Mouse (Mus musculus): Measurements from ENCODE around the gene Tmem14a.

GRCm38 (mm10) chr1:21241096-21241495 is 22.7 kb downstream of the Tmem14a start:
- no peak for TF ChIP-seq POLR2A (IDR thresholded peaks at IDR 0.05; ENCODE audit: borderline replicate concordance, control insufficient read depth, low read depth, low read length)
- TF ChIP-seq CTCF (IDR thresholded peaks at IDR 0.05; ENCODE audit: control insufficient read depth, insufficient read depth, low read length) = no peak

Measured in bone marrow, adult 2 months (tissue).